Mouse (Mus musculus) layer of hippocampus, adult 2 months (tissue): ENCODE results near the gene Cyp46a1. TPM values are rescaled to one million over a fixed set of nuclear protein-coding genes. Genes with fewer than 3 reads are reported as not detected.

Source experiments
- DNase-seq, 2 experiments: peaks; one replicate each; pipeline ENCODE4 v3.0.0; 2022; ENCODE audit warnings: low spot score in 2 of 2
- H3K27ac ChIP-seq: fragments of 200-600 bp; 2 replicates; pipeline ENCODE4 v1.8.1; 2022
- H3K4me3 ChIP-seq: fragments of 200-600 bp; 2 replicates; pipeline ENCODE4 v1.8.1; 2022; ENCODE audit warnings: mild to moderate bottlenecking
- CTCF ChIP-seq: fragments of 200-600 bp; conservative IDR thresholded peaks from 2 replicates; pipeline ENCODE4 v1.8.1; 2022; ENCODE audit warnings: antibody characterized with exemption, mild to moderate bottlenecking, moderate library complexity
- long read RNA-seq, 2 experiments: library from polyadenylated mRNA; stranded (forward); transcript quantifications; one replicate each; pipeline ENCODE4 v2.0.0; 2021; ENCODE audit warnings: borderline mapping rate in 2 of 2
- total RNA-seq, 2 experiments: library from RNA; stranded (reverse); gene quantifications; 2 replicates each; pipeline ENCODE4 v1.2.3; 2021

Cyp46a1 gene
- total RNA-seq: 100 to 1,000 TPM; 169 TPM
- long read RNA-seq, experiment 1, transcript Cyp46a1-201 (15 exons, 2,118 nt): major isoform, 227 of 290 reads
- long read RNA-seq, experiment 1, partial matches to known transcripts: 20 of 290 reads
- long read RNA-seq, experiment 1, other reads (novel, unspliced or antisense): 43 of 290 reads
- long read RNA-seq, experiment 2, transcript Cyp46a1-201 (15 exons, 2,118 nt): major isoform, 297 of 385 reads
- long read RNA-seq, experiment 2, partial matches to known transcripts: 25 of 385 reads
- long read RNA-seq, experiment 2, other reads (novel, unspliced or antisense): 63 of 385 reads

DNA sequence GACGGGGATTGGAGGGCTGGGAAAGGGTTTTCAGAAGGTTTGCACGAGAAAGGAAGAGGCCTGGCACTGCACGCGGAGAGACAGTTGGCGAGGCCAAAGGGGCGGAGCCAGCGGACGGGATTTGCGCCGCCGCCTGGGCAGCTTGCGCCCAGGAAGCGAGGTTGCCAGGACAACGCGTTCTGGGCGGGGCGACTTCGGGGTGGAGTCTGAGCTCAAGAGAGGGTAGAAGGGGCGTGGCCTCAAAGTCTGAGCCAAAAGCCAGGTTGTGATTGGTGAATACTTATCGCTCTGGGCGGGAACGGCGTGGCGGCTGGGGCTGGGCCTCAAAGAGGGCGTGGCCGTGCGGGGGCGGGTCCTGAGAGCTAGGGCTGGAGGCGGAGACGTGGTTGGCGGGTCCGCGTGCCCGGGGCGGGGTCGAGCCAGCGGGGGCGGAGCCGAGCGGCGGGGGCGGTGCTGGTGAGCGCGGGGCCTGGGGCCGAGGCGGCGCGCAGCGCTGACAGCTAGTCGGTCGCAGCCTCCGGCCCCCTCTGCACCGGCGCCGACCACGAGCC is at the start of gene Cyp46a1:
Gene Cyp46a1 (plus strand): TSS at position 487 of the 551 bp plus-strand sequence.
- no peak for TF ChIP-seq CTCF
- peak within 1 kb of the TSS; percentile 88 for H3K27ac ChIP-seq
- H3K4me3 ChIP-seq: peak within 1 kb of the TSS; percentile 66
- peak; percentile 100 for DNase-seq

DNA sequence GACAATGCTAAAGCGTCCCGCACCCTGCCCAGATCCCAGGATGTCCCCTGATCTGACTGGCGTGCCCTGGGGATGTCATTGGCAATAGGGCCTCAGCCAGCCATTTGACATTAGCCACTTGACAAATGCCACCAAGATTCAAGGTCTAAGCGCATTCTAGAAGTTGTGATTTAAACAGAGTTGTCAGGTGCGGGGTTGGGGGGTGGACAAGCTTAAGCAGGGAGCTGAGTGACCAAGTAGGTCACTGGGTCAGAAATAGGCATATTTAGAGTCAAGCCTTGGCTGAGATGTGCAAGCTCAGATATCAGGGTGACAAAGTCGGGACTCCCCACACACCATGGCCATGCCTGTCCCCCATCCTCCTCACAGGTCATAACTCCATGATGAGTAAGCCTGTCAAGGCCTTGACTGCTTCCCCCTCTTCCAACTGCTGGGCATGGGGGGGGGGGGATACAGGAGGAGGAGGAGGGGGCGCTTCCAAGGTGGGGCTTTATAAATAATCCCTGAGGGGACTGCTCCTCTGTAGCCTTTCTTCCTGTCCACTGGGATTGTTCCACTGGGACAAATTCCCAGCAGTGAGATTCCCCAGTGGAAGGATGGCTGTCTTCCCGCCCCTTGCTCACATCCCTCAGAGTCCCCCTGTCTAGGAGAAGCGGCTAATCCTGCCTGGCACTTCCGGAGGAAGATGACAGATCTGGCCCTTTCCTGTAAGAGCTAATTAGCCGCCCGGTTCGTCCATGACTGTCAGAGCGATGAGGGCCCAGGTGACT is 49.5 kb upstream of the Cyp46a1 start:
- DNase-seq: no peak
- TF ChIP-seq CTCF: no peak
- no peak overlapping the region for H3K27ac ChIP-seq
- H3K4me3 ChIP-seq: no peak overlapping the region

DNA sequence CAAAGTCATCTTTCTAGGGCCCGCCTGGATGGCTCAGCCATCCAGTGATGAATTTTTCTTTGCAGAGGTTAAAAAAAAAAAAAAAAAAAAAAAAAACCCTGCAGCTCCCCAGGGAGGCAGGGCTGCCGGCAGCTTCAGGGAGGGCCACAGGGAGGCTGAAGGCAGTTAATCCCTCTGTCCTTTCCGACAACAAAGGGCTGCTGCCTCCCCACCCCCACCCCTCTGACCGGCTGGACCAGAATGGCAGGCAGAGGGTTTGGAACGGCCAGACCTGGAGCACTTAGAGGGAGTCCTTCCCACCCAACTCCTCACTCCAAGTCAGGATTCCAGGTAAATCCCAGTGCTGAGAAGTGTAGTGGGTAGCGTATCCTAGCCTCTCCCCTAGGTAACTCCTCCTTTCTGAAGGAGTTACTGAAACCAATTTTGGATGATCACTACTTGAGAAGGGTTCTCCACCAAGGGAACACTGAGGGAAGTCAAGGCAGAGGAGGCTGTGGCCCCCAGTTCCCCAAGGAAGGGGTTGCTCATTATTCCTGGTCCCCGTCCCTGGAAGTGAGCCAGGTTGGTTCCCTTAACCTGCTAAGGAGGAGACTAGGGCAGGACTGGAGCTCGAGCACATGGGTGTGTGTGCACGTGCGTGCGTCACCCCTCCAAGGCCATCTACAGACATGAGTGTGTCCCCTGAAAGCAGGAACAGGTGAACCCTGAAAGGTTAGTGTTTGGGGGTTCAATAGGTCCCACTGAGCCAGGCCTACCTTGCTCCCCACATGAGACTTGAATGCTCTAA is 48.8 kb upstream of the Cyp46a1 start:
- no peak overlapping the region for H3K27ac ChIP-seq
- no peak for TF ChIP-seq CTCF
- DNase-seq: no peak

DNA sequence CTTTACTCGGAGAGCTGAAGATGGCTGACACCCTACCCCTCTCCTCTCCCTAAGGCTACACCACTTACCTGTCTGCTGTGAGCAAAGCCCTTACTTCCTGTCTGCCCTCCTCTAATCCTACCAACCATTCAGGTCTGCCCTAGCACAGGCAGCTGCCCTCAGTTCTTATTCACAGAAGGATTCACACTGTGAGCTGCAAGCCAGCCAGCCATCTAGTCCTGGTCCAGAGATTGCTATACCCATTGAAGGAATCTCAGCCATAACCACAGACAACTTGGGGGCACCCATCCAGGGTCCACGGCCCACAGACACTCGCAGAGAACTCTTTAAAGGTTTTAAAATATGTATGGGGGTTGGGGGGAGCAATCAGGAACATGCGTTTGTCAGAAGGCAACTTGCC is 47.8 kb upstream of the Cyp46a1 start:
- no peak for TF ChIP-seq CTCF
- Histone ChIP-seq H3K27ac (no peak overlapping the region), H3K4me3 (no peak overlapping the region)
- DNase-seq: no peak

More for the DNA sequence above, 48.8 kb upstream of the Cyp46a1 start:
- no peak overlapping the region for H3K4me3 ChIP-seq

DNA sequence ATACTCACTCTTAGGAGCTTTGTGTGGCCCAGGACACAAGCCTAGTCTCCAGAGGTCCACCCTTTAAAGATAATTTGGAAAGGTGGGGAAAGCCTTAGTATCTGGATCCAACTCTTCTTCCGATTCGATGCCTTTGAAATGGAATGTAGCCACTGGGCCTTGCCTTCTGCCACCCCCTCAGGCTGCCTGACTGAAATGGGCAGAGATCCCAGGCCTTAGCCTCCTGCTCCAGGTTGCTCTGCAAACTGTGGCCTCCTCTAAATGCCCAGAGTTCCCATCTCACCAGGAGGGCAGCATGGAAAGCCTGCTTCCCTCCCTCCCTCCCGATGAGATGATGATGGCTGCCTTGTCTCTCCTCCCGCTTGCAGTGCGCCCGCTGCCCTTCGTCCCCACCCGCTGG is 47.2 kb upstream of the Cyp46a1 start:
- Histone ChIP-seq H3K4me3 (no peak overlapping the region), H3K27ac (no peak overlapping the region)
- no peak for DNase-seq
- TF ChIP-seq CTCF: no peak

DNA sequence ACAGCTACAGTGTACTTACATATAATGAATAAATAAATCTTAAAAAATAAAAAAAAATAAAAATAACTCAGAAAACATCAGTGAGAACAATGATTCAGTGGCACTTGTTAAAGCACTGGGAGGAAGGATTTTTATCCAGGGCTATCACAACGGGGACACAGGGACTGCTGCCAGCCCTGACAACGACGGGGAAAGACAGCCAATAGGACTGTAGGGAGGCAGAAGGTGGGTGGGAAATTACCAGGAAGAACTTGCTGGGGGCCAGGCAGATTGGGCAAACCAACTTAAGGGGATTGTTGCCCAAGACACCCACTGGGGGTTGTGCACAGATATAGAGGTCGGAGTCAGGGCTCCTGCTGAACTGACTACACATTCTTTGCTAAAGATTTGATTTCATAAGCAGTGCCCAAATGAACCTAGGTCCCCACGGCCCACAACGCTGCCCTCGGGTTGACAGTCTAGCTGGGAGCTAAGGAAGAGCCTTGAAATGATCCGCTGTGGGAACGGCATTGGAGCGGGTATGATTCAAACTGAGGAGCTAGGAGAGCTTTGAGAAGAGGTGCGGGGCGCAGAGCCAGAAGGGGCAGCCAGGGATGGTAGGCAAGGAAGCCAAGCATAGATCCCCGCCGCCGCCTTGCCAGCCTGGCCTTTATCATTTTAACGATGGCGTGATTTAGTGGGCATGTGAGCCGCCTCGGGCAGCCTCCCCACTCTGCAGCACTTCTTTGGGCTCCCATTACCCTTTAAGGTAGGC is 45.9 kb upstream of the Cyp46a1 start:
- no peak for DNase-seq
- Histone ChIP-seq H3K4me3 (no peak overlapping the region), H3K27ac (no peak overlapping the region)
- TF ChIP-seq CTCF: no peak

DNA sequence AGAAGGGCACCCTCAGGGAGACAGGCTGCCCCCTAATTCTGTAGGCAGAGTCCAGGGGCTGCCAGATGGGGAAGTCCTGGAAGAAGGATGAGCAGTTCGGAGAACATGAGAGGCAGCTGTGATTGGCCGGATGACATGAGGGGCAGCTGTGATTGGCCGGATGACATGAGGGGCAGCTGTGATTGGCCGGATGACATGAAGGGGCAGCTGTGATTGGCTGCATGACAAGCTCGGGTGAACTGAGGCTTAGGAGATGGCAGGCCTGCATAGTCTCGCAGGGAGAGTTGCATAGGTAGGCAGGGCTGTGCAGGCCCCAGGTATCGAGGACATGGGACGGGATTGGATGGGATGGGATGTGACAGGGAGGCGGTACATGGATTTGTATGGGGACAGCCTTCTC is 41.8 kb upstream of the Cyp46a1 start:
- DNase-seq: no peak
- no peak for TF ChIP-seq CTCF
- Histone ChIP-seq H3K27ac (no peak overlapping the region), H3K4me3 (no peak overlapping the region)

DNA sequence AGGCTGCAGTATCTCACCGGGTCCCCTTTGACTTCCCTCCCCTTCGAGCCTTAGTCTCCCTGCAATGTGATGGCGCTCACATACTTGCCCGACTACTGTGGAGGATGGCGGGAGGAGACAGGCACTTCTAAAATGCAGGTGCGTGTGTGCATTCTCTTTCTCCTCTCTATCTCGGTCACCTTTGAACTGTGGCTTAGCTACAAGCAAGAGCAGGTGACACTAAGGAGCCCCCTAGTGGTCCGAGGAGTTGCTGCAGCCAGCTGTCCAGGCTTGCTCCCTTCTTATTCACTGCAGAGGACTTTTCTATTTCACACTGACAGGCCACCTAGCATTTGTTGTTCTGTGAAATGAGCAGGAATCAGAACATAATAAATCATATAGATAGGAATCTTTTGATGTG is 41.2 kb upstream of the Cyp46a1 start:
- Histone ChIP-seq H3K4me3 (no peak overlapping the region), H3K27ac (no peak overlapping the region)
- TF ChIP-seq CTCF: peak; percentile 94
- DNase-seq: peak; percentile 65 to 77

DNA sequence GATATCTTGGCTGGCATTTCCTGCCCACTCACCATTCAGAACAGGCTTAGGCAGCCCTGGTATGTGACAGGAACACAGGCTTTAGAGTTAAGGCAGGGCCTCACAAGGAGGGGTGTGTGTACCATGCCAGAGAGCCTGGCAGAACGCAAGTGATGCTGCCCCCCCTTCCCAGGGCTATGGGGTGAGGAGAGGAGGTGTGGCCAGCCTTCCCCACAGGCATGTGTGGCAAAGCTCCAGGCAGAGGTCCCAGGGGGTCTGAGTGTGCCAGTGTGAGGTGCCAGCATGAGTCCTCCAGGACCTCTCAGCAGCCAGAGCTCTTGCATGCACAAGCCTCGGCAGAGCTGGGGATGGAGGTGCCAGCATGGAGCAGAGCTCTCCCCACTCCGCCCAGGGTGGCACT is 39.6 kb upstream of the Cyp46a1 start:
- H3K27ac ChIP-seq: no peak overlapping the region
- no peak for TF ChIP-seq CTCF
- DNase-seq: no peak
- no peak overlapping the region for H3K4me3 ChIP-seq

DNA sequence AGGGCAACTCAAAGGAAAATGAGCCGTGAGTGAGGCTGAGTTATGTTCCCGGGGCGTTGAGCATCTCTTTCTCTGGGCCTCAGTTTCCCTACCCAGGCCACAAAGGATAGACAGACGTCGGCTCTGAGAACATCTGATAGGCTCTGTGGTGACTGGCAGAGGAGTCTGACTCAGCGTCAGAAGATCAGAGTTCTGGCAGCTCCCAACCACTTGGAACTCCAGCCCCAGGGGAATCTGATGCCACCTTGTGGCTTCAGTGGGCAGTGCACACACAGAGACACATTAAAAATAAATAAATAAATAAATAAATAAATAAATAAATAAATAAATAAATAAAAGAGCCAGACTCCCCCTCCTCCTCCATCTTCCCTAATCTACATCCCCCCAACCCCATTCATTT is 37.1 kb upstream of the Cyp46a1 start:
- Histone ChIP-seq H3K4me3 (no peak overlapping the region), H3K27ac (no peak overlapping the region)
- peak; percentile 67 for TF ChIP-seq CTCF
- DNase-seq: no peak

DNA sequence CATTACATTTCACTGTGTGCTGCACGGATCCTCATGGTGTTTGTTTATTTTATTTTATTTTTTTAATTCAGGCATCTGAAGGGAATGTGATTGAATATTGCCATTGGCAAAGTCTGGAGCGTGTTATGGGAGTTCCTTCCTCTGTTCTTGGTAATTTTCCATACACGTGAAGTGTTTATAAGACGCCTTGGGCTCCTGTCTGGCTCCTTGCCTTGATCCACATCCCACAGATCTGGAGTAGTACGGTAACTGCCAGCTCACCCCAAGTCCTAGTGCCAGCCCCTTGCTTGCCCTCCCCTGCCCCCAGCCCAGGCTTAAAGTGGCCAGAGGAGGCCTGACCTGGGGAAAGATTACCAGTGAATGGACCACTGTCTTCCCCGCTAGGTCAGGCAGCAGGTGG is 33.2 kb upstream of the Cyp46a1 start:
- no peak for TF ChIP-seq CTCF
- Histone ChIP-seq H3K4me3 (no peak overlapping the region), H3K27ac (no peak overlapping the region)
- DNase-seq: no peak

DNA sequence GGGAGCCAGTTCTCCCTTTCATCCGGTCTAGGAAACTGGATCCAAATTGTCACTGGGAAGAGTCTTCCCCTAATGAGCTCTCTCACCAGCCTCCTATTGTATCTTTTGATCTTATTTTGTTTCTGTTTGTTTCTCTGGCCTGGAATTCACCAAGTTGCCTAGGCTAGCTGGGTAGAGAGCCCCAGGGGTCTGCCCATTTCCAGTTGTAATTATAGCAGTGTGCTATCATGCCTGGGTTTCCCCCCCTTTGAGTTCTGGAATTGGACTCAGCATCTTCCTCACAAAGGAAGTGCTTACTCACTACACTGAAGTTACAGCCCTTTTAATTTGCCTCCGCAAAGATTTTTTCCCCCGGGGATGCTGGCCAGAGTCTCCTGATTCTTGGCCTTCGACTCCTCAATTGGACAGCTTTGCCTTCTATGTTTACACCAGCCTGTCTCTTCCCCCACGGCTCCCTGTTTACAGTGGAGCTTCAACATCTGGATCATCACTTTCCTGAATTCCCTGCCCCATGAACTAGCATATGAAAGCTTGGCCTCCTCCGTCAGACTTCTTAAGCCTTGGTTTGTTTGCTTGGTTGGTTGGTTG is 30.3 kb upstream of the Cyp46a1 start:
- DNase-seq: no peak
- TF ChIP-seq CTCF: no peak
- Histone ChIP-seq H3K4me3 (no peak overlapping the region), H3K27ac (no peak overlapping the region)
